Mouse (Mus musculus): Measurements from ENCODE around the gene Tns1. TPM values are rescaled to one million over a fixed set of nuclear protein-coding genes. Genes with fewer than 3 reads are reported as not detected.

Gene Tns1
- total RNA-seq, 2 experiments from 2014 or later, result 294 to 305 TPM

DNA sequence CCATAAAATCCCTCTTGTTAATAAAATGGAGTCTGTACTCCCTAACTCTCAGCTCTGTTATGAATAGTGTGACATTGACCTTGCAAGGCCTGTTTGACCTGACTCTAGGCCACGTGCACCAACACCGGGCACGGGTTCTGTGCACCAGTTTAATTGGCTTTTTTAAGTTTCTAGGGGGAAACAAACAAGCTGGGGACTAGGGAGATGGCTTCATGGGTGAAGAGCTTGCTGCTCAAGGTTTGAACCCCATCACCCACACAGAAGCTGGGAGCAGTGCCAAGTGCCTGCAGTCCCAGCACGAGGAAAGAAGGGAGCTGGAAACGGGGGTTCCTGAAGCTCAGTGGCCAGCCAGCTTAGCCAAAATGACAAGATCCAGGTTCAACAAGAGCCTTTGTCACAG, 192.4 kb downstream of the Tns1 start:
- DNase-seq, result peak; percentile 39
- Histone ChIP-seq H3K4me3 (no peak overlapping the region), H3K27ac (peak overlapping the region; percentile 90)
- intact Hi-C loops (cut with DNase I), result no loop called here
- no peak for TF ChIP-seq CTCF (IDR thresholded peaks at IDR 0.05)

DNA sequence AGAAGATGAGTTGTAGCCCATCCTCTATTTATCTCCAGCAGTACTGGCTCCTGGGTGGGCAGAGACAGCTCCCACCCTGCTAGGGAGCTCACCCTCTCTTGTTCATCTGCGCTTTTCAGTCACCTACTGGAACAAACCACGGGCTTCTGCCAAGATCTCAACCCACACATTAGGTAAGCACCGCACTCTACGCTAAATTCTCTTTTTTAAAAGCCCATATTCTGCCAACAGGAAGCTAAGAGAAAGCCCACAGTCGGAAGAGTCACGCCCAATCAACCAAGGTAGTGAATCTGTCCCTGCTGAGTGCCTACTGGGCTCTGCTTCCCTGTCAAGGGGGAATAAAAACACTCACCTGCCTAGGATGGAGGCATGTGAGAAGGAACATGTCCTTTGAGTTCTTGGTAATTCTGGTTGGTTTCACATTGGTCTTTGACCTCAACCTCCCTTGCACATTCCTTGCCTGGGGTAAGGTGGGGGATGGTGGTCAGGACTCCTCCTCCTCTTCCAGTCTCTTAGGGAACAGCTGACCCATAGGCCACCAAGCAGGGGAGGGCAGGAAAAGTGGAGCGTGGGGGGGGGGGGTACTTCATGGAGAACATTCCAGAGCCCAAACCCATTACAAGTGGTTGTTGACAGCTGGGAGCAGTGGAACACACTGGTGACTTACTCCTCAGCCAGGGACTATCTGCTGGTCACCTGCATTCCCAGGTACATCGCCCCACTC, 193.7 kb downstream of the Tns1 start:
- no peak for TF ChIP-seq CTCF (IDR thresholded peaks at IDR 0.05)
- intact Hi-C loops (cut with DNase I), result no loop called here
- Histone ChIP-seq H3K27ac (peak overlapping the region; percentile 90), H3K4me3 (no peak overlapping the region)
- peak; percentile 22 for DNase-seq

DNA sequence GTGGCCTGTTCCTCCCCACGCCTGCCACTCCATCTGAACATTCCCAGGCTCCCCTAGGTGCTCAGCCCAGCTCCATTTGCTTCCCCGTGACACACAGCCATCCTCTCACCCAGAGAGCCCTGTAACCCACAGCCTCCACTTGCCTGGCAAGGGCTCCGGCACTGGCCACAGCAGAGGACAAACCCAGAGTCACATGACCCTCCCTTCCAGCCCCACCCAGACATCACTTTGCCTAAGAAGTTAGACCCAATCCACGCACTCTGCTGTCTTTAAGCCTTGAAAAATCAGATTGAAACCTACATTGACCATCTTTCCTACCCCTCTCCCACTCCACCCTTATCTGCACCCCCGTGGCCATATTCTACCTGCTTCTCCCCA, 194.3 kb downstream of the Tns1 start:
- Histone ChIP-seq H3K27ac (peak overlapping the region; percentile 90), H3K4me3 (no peak overlapping the region)
- TF ChIP-seq CTCF (IDR thresholded peaks at IDR 0.05), result no peak
- intact Hi-C loops (cut with DNase I), result loop anchor here (5.0 kb wide), 1 partner anchor 32 kb away; no protein-coding TSS in a partner anchor
- peak; percentile 72 for DNase-seq

DNA sequence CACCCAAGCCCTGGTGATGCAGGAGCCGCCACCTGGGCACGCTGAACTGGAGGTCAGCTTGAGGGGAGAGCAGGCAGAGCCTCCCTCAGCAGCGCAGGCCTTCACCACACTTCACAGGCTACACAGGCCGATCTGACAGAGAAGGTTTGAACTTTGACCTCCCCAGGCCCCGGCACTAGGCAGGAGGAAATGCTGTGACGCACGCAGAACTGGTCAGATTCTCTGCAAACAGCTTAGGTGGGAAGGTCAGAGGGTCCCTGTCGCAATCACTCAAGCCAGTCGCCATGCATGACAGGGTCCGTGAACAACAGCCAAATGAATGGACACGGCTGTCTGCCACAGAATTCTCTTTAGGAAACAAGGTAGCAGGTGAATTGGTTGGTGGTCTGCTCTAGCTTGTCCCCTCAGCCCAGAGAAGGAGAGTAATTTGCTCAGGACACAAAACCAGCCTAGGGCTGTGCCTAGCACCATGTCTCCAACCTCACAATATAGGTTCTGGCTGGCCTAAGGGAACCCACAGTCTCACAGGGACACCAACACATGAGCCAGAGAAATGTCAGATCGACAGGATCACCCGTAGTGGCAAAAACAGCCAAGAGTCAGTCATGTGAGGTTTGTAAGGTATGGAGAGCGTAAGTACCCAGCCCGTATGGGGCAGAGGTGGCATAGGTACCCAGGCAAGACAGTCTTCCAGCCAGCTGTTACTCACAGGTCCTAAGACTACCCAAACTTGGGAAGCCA, 194.9 kb downstream of the Tns1 start:
- intact Hi-C loops (cut with DNase I), result loop anchor here (5.0 kb wide), 1 partner anchor 33 kb away; no protein-coding TSS in a partner anchor
- DNase-seq, result no peak
- TF ChIP-seq CTCF (IDR thresholded peaks at IDR 0.05), result no peak
- peak overlapping the region; percentile 90 for H3K27ac ChIP-seq
- no peak overlapping the region for H3K4me3 ChIP-seq

DNA sequence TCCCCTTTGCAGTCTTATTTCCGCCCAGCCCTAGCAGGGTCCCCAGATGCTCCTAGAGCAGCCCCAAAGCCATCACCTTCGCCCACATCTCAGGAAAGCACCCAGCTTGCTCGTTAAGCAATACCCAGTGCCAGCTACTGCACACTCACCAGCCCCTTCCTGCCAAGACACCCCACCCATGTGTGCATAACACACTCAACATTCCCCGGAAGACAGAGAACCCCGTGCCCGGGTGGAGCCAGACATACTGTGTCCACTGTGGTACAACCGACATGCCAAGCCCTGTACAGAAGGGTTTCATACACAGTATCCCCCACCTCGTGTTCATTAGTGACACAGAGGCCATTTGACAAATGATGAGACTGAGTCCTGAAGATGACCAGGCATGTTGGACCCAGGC, 195.9 kb downstream of the Tns1 start:
- intact Hi-C loops (cut with DNase I), result loop anchor here (5.0 kb wide), 1 partner anchor 34 kb away; no protein-coding TSS in a partner anchor
- Histone ChIP-seq H3K4me3 (no peak overlapping the region), H3K27ac (peak overlapping the region; percentile 90)
- TF ChIP-seq CTCF (IDR thresholded peaks at IDR 0.05), result no peak
- peak; percentile 36 for DNase-seq

DNA sequence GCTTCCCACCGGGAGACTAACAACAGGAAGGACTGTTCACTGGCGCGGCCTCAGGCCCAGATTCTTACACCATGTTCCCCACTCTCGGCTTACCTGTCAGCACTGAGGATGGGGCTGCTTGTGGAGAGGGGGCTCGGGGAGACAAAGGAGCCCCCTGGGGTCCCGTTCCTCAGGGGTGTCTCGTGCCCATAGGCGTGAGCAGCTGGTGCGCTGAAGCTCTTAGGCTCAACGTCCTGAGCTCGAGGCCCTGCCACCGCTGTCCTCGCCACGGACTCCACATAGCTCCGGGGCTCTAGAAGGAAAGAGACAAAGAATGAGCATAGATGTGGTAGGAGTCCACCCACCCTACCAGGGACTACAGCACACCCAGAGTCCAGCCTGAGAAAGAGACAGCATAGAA, 196.4 kb downstream of the Tns1 start:
- TF ChIP-seq CTCF (IDR thresholded peaks at IDR 0.05), result no peak
- intact Hi-C loops (cut with DNase I), result loop anchor here (5.0 kb wide), 1 partner anchor 34 kb away; no protein-coding TSS in a partner anchor
- H3K27ac ChIP-seq, result peak overlapping the region; percentile 90
- peak overlapping the region; percentile 7; the same call in 1 of the 2 replicates for H3K4me3 ChIP-seq
- no peak for DNase-seq

DNA sequence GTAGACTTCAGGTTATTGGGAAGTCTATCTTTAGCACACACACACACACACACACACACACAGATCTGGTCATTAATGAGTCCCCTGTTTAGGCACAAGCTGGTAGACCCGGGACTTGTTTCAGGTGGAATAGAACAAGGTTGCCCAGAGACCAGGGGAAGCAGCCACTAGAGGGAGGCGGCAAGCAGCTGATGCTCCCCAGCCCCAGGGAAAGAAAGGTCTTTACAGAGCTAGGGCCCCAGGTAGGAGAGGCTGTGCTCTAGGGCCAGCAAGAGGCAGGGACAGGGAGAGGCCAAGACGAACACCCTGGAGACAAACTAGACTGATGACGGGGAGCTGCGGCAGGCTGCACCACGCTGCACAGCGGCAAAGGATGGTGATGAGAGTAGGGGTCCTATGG, 198.0 kb downstream of the Tns1 start:
- peak; percentile 55 for TF ChIP-seq CTCF (IDR thresholded peaks at IDR 0.05)
- intact Hi-C loops (cut with DNase I), result loop anchor here (5.0 kb wide), 1 partner anchor 36 kb away; no protein-coding TSS in a partner anchor
- Histone ChIP-seq H3K27ac (peak overlapping the region; percentile 80), H3K4me3 (no peak overlapping the region)
- peak; percentile 30 for DNase-seq

DNA sequence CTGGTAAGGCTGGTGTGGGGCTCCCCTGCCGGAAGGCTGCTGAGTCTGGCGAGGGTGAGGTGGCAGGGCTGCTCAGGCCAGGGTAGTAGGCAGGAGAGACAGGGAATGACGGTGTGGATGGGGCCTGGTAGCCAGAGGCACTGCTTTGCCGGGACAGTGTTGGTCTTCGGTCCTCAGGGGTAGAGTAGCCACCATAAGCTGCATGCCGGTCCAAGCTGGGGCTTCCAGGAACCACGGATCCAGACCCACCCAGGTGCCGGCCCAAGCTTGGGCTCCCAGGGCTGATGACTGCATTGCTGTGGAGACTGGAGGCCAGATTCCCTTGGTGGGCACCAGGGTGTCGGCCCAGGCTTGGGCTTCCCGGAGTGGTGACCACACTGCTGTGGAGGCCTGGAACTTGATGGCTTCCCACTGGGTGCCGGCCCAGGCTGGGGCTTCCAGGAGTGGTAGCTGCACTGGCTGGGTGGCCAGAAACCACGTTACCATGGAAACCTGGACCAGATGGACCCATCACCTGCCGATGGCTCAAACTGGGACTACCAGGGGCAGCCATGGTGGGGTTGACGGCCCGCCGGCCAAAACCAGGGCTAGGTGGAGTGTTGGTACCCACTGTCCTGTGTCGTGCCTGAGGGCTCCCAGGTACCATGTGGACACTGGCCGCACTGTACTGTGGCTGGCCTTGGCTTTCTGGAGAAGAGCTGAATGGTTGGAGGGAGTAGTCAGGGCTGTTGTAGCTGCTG, 199.2 kb downstream of the Tns1 start:
- H3K27ac ChIP-seq, result peak overlapping the region; percentile 80
- intact Hi-C loops (cut with DNase I), result loop anchor here (5.0 kb wide), 1 partner anchor 37 kb away; no protein-coding TSS in a partner anchor
- 0 out of 2 replicates have a peak overlapping the region, but pooled peaks have one; percentile 9 for H3K4me3 ChIP-seq
- TF ChIP-seq CTCF (IDR thresholded peaks at IDR 0.05), result no peak
- DNase-seq, result peak; percentile 28

DNA sequence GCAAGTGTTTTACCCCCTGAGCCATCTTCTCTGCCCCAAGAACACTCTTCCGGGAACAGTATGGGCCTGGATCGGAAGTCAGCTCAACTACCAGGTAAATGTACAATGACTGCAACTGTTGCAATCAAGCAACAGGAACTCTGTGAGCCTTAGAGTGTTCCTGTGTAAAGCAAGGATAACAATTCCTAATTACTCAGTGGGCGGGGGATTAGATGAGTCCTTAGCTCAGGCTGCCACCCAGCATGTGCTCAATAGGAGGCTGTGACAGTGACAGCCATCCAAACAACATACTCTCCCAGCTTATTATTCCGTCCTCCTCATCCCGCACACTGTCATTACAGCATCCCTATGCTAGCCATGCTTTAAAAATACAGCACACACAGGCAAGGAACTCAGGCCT, 200.0 kb downstream of the Tns1 start:
- H3K27ac ChIP-seq, result peak overlapping the region; percentile 80
- intact Hi-C loops (cut with DNase I), result no loop called here
- DNase-seq, result no peak
- no peak for TF ChIP-seq CTCF (IDR thresholded peaks at IDR 0.05)
- H3K4me3 ChIP-seq, result peak overlapping the region; percentile 4; the same call in 1 of the 2 replicates

DNA sequence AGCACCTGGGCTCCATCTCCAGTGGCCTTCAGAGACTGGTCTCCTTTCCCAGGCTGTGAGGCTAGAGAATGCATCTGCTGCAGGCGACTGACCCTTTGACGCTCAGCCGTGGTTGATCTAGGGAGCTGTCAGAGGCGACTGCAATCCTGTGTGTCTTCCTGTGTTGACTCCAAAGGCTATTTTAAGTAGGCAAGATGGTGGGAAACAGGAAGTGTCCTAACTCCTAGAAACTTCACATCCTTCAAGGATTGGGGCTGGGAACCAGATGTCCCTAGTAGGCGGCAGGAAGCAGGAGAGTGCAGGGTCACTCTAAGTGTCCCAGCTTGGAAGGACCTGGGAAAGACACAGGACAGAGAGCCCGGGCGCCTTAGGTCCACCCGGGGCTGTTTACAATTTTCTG, 201.1 kb downstream of the Tns1 start:
- intact Hi-C loops (cut with DNase I), result no loop called here
- peak; percentile 43 for DNase-seq
- Histone ChIP-seq H3K4me3 (peak overlapping the region; percentile 23), H3K27ac (peak overlapping the region; percentile 80)
- no peak for TF ChIP-seq CTCF (IDR thresholded peaks at IDR 0.05)

DNA sequence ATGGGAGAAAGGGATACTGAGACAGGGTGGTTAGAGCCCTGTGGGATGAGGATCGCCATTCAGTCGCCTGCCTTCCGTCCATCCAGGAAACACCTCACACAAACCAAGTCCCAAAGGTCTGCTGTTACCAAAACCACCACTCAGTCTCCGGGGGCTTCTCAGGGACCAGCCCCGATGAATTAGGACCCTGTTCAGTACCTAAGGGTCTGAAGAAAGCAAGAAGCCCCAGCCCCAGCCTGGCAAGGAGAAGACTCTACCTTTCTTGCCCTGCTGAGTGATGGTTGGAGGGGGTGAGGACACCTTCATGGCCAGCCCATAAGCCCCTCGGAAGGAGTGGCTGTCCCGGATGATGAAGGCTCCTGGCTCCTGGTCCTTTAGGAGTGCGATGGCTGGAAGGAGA, 203.5 kb downstream of the Tns1 start:
- DNase-seq, result peak; percentile 11
- intact Hi-C loops (cut with DNase I), result no loop called here
- Histone ChIP-seq H3K27ac (peak overlapping the region; percentile 80; the same call in 1 of the 2 replicates), H3K4me3 (no peak overlapping the region)
- no peak for TF ChIP-seq CTCF (IDR thresholded peaks at IDR 0.05)

DNA sequence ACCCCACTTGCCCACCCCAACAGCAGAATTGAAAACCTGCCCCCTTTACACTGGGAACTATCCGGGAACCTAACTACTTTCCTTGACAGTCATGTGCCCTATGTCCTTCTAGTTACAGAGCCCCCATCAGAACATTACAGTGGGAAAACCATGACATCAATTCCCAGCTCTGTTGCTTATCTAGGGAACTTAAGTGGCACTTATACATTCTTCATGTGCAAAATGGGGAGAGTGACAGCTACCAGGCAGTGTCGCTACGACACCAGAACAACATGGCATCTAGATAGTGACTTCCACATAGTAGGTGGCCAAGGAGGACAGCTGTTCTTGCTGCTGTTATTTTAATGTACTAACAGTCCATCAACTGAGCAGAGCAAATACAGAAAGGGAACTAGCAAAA, 204.3 kb downstream of the Tns1 start:
- no peak for DNase-seq
- H3K27ac ChIP-seq, result peak overlapping the region; percentile 80
- intact Hi-C loops (cut with DNase I), result no loop called here

More for the DNA sequence above, 204.3 kb downstream of the Tns1 start:
- no peak overlapping the region for H3K4me3 ChIP-seq
- no peak for TF ChIP-seq CTCF (IDR thresholded peaks at IDR 0.05)
